Mouse (Mus musculus) kidney, postnatal 0 days (tissue): Measurements from ENCODE around the gene Insc. TPM values are rescaled to one million over a fixed set of nuclear protein-coding genes. Genes with fewer than 3 reads are reported as not detected.

Experiments
- ATAC-seq: fragments of 200-750 bp; cut with Nextera tagmentation; replicated peaks from 2 replicates; pipeline ENCODE4 v1.8.0; 2017; ENCODE audit warnings: low read depth, moderate number of reproducible peaks, moderate TSS enrichment, moderate library complexity; ENCODE audit not compliant: low FRiP score
- DNase-seq: peaks from one replicate; pipeline ENCODE4 v3.0.0-alpha.2; 2016; ENCODE audit warnings: low spot score
- H3K27ac ChIP-seq: fragments of 300-500 bp; sonication (generic); 2 replicates; pipeline ENCODE4 v1.5.1; 2014; ENCODE audit warnings: mild to moderate bottlenecking
- H3K27me3 ChIP-seq: fragments of 300-500 bp; sonication (generic); 2 replicates; pipeline ENCODE4 v1.6.1; 2014; ENCODE audit warnings: low read length, mixed read lengths; ENCODE audit not compliant: insufficient read depth
- H3K36me3 ChIP-seq: fragments of 300-500 bp; sonication (generic); 2 replicates; pipeline ENCODE4 v1.6.1; 2014; ENCODE audit warnings: low read length, mixed read lengths; ENCODE audit not compliant: insufficient read depth
- H3K4me1 ChIP-seq: fragments of 300-500 bp; sonication (generic); replicated peaks from 2 replicates; pipeline ENCODE4 v1.6.1; 2014; ENCODE audit warnings: antibody characterized with exemption, low read length, mixed read lengths; ENCODE audit not compliant: insufficient read depth
- H3K4me2 ChIP-seq: fragments of 300-500 bp; sonication (generic); 2 replicates; pipeline ENCODE4 v1.6.1; 2014; ENCODE audit warnings: mild to moderate bottlenecking, low read length, moderate library complexity, mixed read lengths
- H3K4me3 ChIP-seq: fragments of 300-500 bp; sonication (generic); replicated peaks from 2 replicates; pipeline ENCODE4 v1.5.1; 2014; ENCODE audit warnings: low read depth, low read length
- H3K9ac ChIP-seq: fragments of 300-500 bp; sonication (generic); 2 replicates; pipeline ENCODE4 v1.6.1; 2014; ENCODE audit warnings: low read depth, low read length
- H3K9me3 ChIP-seq: fragments of 300-500 bp; sonication (generic); replicated peaks from 2 replicates; pipeline ENCODE4 v1.6.1; 2016; ENCODE audit warnings: low read length, inconsistent platforms, mixed read lengths
- CTCF ChIP-seq: IDR thresholded peaks from 2 replicates; pipeline ENCODE4 v1.5.1; 2016; ENCODE audit warnings: antibody characterized with exemption, low read depth, mild to moderate bottlenecking, moderate library complexity
- WGBS: fragments of 180-500 bp; shearing (Covaris S2); extraction: QIAGEN DNeasy Blood & Tissue Kit; methylation state at CpG from one replicate; pipeline ENCODE4 v1.1.7; 2014; 5-methylcytosine and 5-hydroxymethylcytosine counted together
- polyA plus RNA-seq: library from polyadenylated mRNA; unstranded; fragments of >200 nt; fragmentation: Nextera tagmentation; extraction: Ambion mirVana; gene quantifications from 2 replicates; pipeline ENCODE4 v1.2.1, GENCODE M21; 2015

Gene Insc
- polyA plus RNA-seq, 1 experiment from 2014 or later = 3.5 TPM

DNA sequence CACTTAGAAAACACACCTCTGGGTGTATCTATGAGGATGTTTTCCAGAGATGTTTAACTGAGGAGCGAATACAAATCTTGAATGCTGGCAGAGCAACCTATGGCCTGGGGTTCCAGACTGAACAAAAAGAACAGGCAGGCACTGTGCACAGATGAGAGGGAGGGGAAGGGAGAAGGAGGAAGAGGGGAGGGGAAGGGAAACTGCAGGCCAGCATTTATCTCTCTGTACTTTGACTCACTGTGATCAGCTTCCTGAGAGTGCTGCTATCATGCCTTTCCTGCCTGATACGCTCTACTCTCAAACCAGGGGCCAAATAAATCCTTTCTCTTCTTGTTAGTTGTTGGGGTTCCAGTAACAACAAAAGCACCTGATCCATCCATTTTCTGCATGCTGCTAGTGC, 110.7 kb downstream of the Insc start:
- no peak for ATAC-seq
- H3K27ac ChIP-seq = no peak overlapping the region
- no peaks in the 10 kb centered on the region for H3K36me3 ChIP-seq

DNA sequence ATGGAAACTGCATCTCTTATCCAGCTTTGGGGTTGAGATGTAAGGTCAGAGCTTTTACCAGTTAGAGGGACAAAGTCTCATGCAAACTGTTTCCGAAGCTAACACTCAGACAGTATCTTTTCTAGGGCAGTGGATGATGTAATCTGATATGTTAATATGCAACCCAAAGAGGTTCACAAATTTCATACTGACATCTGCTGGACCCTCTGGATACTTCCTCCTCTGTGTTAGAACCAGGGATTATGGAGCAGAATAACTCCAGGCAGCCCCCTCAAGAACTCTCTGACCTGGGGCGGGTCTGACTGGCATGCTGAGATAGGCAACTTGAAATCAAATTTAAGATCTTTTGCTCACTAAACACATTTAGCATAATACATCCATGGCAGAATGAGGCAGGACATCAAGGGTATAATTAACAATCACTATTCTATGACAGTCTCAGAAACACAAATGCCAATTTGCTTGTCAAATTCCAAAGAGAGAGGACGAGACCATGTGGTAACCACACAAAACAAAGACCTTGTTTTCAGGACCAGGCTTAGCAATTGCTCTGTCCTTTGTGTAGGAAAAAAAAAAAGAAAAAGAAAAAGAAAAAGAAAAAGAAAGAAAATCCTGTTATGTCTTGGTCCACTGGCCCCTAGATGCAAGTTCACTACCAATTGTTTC, 117.5 kb downstream of the Insc start:
- H3K4me2 ChIP-seq = no peak overlapping the region
- 0 out of 2 replicates have a peak, but pooled peaks have one; percentile 22 for TF ChIP-seq CTCF
- no peak for ATAC-seq
- WGBS = 70% methylated on average over 3 of the region's 3 CpGs
- H3K4me3 ChIP-seq = no peak overlapping the region
- no peaks in the 10 kb centered on the region for H3K4me1 ChIP-seq
- H3K27me3 ChIP-seq = no peaks in the 10 kb centered on the region
- H3K9ac ChIP-seq = no peak overlapping the region
- H3K9me3 ChIP-seq = no peaks in the 10 kb centered on the region
- no peak overlapping the region for H3K27ac ChIP-seq
- no peak for DNase-seq
- no peaks in the 10 kb centered on the region for H3K36me3 ChIP-seq

More for the DNA sequence above, 110.7 kb downstream of the Insc start:
- no peak for DNase-seq
- H3K4me1 ChIP-seq = no peaks in the 10 kb centered on the region
- H3K4me3 ChIP-seq = no peak overlapping the region
- WGBS = 75% methylated on average over 2 of the region's 2 CpGs
- no peak overlapping the region for H3K9ac ChIP-seq
- H3K9me3 ChIP-seq = no peaks in the 10 kb centered on the region
- no peak for TF ChIP-seq CTCF
- no peak overlapping the region for H3K4me2 ChIP-seq
- no peaks in the 10 kb centered on the region for H3K27me3 ChIP-seq

- DNase-seq (no peak), ATAC-seq (no peak)
- no peaks in the 10 kb centered on the region for H3K27me3 ChIP-seq
- H3K27ac ChIP-seq = no peak overlapping the region
- H3K4me3 ChIP-seq = no peak overlapping the region
- H3K4me2 ChIP-seq = no peak overlapping the region
- no peaks in the 10 kb centered on the region for H3K4me1 ChIP-seq
- H3K9ac ChIP-seq = no peak overlapping the region
- TF ChIP-seq CTCF = no peak
- H3K9me3 ChIP-seq = no peaks in the 10 kb centered on the region
- WGBS = 48% methylated on average over 3 of the region's 3 CpGs
- no peaks in the 10 kb centered on the region for H3K36me3 ChIP-seq
Observed at GRCm38 (mm10) chr7:114873315-114874012, 130.0 kb downstream of the Insc start.

DNA sequence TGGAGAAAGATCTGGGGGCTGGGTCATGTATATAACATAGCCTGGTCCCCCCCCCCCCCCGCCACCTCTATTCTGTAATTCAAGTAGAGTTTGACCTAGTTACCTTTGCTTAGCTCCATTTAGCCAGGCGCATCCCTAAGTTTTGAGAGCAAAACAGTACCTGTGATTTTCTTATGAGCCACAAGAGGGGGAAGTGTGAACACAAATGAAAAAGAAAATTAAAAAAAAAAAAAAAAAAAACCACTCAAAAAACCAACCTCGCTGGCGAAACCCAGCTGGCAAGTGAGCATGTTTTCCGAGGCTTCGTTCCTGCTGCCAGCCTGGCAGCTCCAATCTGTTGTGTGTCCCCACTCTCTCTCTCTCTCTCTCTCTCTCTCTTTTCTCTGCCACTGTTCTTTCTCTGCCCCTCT, 130.5 kb downstream of the Insc start:
- H3K4me2 ChIP-seq = no peak overlapping the region
- ATAC-seq = no peak
- no peaks in the 10 kb centered on the region for H3K4me1 ChIP-seq
- H3K27ac ChIP-seq = no peak overlapping the region
- peak; percentile 52 for TF ChIP-seq CTCF
- H3K9ac ChIP-seq = no peak overlapping the region
- H3K9me3 ChIP-seq = no peaks in the 10 kb centered on the region
- DNase-seq = peak; percentile 59
- no peak overlapping the region for H3K4me3 ChIP-seq
- H3K27me3 ChIP-seq = no peaks in the 10 kb centered on the region
- H3K36me3 ChIP-seq = no peaks in the 10 kb centered on the region
- WGBS = 21% methylated on average over 6 of the region's 6 CpGs

- TF ChIP-seq CTCF = no peak
- H3K27me3 ChIP-seq = no peaks in the 10 kb centered on the region
- H3K4me1 ChIP-seq = no peaks in the 10 kb centered on the region
- no peak overlapping the region for H3K27ac ChIP-seq
- ATAC-seq = no peak; the same call in 1 of the 2 replicates
- no peaks in the 10 kb centered on the region for H3K36me3 ChIP-seq
- H3K4me3 ChIP-seq = no peak overlapping the region
- no peak overlapping the region for H3K9ac ChIP-seq
- no peak for DNase-seq
- no peak overlapping the region for H3K4me2 ChIP-seq
- no peaks in the 10 kb centered on the region for H3K9me3 ChIP-seq
- WGBS = 91% methylated on average over 2 of the region's 2 CpGs
Observed at GRCm38 (mm10) chr7:114874579-114874978, 131.1 kb downstream of the Insc start.

GRCm38 (mm10) chr7:114883602-114884001, 140.1 kb downstream of the Insc start:
- ATAC-seq = no peak
- WGBS = 77% methylated on average over 2 of the region's 2 CpGs
- no peak overlapping the region for H3K27ac ChIP-seq

More at GRCm38 (mm10) chr7:114883602-114884001, 140.1 kb downstream of the Insc start:
- DNase-seq = no peak
- H3K4me1 ChIP-seq = no peaks in the 10 kb centered on the region
- no peak for TF ChIP-seq CTCF
- H3K27me3 ChIP-seq = no peaks in the 10 kb centered on the region
- no peak overlapping the region for H3K9ac ChIP-seq
- H3K4me2 ChIP-seq = no peak overlapping the region
- H3K9me3 ChIP-seq = no peaks in the 10 kb centered on the region
- no peak overlapping the region for H3K4me3 ChIP-seq
- H3K36me3 ChIP-seq = no peaks in the 10 kb centered on the region
